Mouse (Mus musculus): ENCODE data around the gene Liph. TPM values are rescaled to one million over a fixed set of nuclear protein-coding genes. Genes with fewer than 3 reads are reported as not detected.

Liph gene
- total and polyA plus RNA-seq, 3 experiments: 2.6 to 6.1 (median 3.2) TPM

- TF ChIP-seq SMC3 (IDR thresholded peaks at IDR 0.05; ENCODE audit: low read depth, low read length) (no peak), ZMIZ1 (IDR thresholded peaks at IDR 0.05; ENCODE audit: low read depth, low read length) (no peak), NELFE (IDR thresholded peaks at IDR 0.05; ENCODE audit: low read depth, low read length) (no peak), MXI1 (IDR thresholded peaks at IDR 0.05; ENCODE audit: low read depth, low read length) (no peak), KAT2A (IDR thresholded peaks at IDR 0.05; ENCODE audit: insufficient replicate concordance, low read length) (no peak), TCF12 (IDR thresholded peaks at IDR 0.05; ENCODE audit: low read depth, low read length) (no peak), NRF1 (IDR thresholded peaks at IDR 0.05; ENCODE audit: low read depth, low read length) (no peak), MAFK (IDR thresholded peaks at IDR 0.05; ENCODE audit: insufficient replicate concordance, low read length) (no peak), ZC3H11A (IDR thresholded peaks at IDR 0.05; ENCODE audit: low read depth, low read length) (no peak), JUN (IDR thresholded peaks at IDR 0.05; ENCODE audit: insufficient read depth, low read depth, low read length) (no peak), EP300 (IDR thresholded peaks at IDR 0.05; ENCODE audit: low read length) (no peak), MAX (IDR thresholded peaks at IDR 0.05; ENCODE audit: low read length) (no peak), CHD1 (IDR thresholded peaks at IDR 0.05; ENCODE audit: low read depth, low read length) (no peak), RAD21 (IDR thresholded peaks at IDR 0.05; ENCODE audit: low read depth, low read length) (no peak), CHD2 (IDR thresholded peaks at IDR 0.05; ENCODE audit: low read length) (no peak), POLR2A (IDR thresholded peaks at IDR 0.05; ENCODE audit: low read depth, low read length) (no peak), USF2 (conservative IDR thresholded peaks at IDR 0.05; ENCODE audit: low read depth, low read length) (no peak)
- Histone ChIP-seq H3K79me2 (replicated peaks; ENCODE audit: control insufficient read depth, extremely low read depth, insufficient read depth, poor library complexity, severe bottlenecking) (no peaks in the 10 kb centered on the region; the same call in 1 of the 2 replicates), H3K27me3 (replicated peaks) (no peaks in the 10 kb centered on the region), H3K4me1 (ENCODE audit: control insufficient read depth in 1 of 2, insufficient read depth in 2 of 2) (no peaks in the 10 kb centered on the region), H3K4me3 (replicated peaks in 1 of 3; ENCODE audit: low read depth in 2 of 3, low read length in 2 of 3, poor library complexity in 1 of 3) (no peak overlapping the region), H3K36me3 (replicated peaks in 1 of 2; ENCODE audit: control insufficient read depth in 1 of 2, insufficient read depth in 1 of 2, low read length in 1 of 2) (peaks cover 81 to 93% of the 10 kb centered on the region in 2 experiments), H3K4me2 (ENCODE audit: insufficient read depth, low read depth, poor library complexity, severe bottlenecking) (no peak overlapping the region), H3K27ac (ENCODE audit: insufficient read depth, low read depth) (no peak overlapping the region), H3K9me3 (replicated peaks; ENCODE audit: low read length) (peaks cover 1% of the 10 kb centered on the region), H3K9ac (ENCODE audit: insufficient read depth, low read depth) (no peak overlapping the region)
- in situ Hi-C loops (cut with MboI; ENCODE audit: low pct_ligation_motif_present, low pct_unique_long_range_greater_than_20kb, low sequenced_read_pairs): no loop called here
- dilution Hi-C loops (cut with MboI; ENCODE audit: extremely low pct_ligation_motif_present, extremely low pct_unique_long_range_greater_than_20kb, low sequenced_read_pairs): no loop called here
- no peak for DNase-seq (ENCODE audit: extremely low read depth)
These were observed 32.0 kb upstream of the Liph start for GRCm38 (mm10) chr16:22027474-22027873.

GRCm38 (mm10) chr16:22022122-22022521 lies 26.7 kb upstream of the Liph start:
- H3K27ac ChIP-seq (ENCODE audit: insufficient read depth, low read depth): no peak overlapping the region
- peak; percentile 30 for DNase-seq (ENCODE audit: extremely low read depth)
- 0 out of 2 replicates have a peak, but pooled peaks cover 2% of the 10 kb centered on the region for H3K79me2 ChIP-seq (replicated peaks; ENCODE audit: control insufficient read depth, extremely low read depth, insufficient read depth, poor library complexity, severe bottlenecking)
- in situ Hi-C loops (cut with MboI; ENCODE audit: low pct_ligation_motif_present, low pct_unique_long_range_greater_than_20kb, low sequenced_read_pairs) (loop anchor here (25.0 kb wide), 1 partner anchor 185 kb away; no protein-coding TSS in a partner anchor), dilution Hi-C loops (cut with MboI; ENCODE audit: extremely low pct_ligation_motif_present, extremely low pct_unique_long_range_greater_than_20kb, low sequenced_read_pairs) (no loop called here)
- no peak overlapping the region for H3K9ac ChIP-seq (ENCODE audit: insufficient read depth, low read depth)
- no peak overlapping the region for H3K4me3 ChIP-seq (replicated peaks in 1 of 3; ENCODE audit: low read depth in 2 of 3, low read length in 2 of 3, poor library complexity in 1 of 3)
- TF ChIP-seq E2F4 (IDR thresholded peaks at IDR 0.05; ENCODE audit: insufficient replicate concordance, low read depth, low read length) (no peak), USF2 (conservative IDR thresholded peaks at IDR 0.05; ENCODE audit: low read depth, low read length) (no peak), JUND (conservative IDR thresholded peaks at IDR 0.05; ENCODE audit: low read depth, low read length) (no peak), RAD21 (IDR thresholded peaks at IDR 0.05; ENCODE audit: low read depth, low read length) (peak; percentile 21), SIN3A (IDR thresholded peaks at IDR 0.05; ENCODE audit: low read length) (no peak), SMC3 (IDR thresholded peaks at IDR 0.05; ENCODE audit: low read depth, low read length) (peak; percentile 25; the same call in 1 of the 2 replicates), KAT2A (IDR thresholded peaks at IDR 0.05; ENCODE audit: insufficient replicate concordance, low read length) (no peak), MAX (IDR thresholded peaks at IDR 0.05; ENCODE audit: low read length) (no peak), MXI1 (IDR thresholded peaks at IDR 0.05; ENCODE audit: low read depth, low read length) (no peak), POLR2A (IDR thresholded peaks at IDR 0.05; ENCODE audit: low read depth, low read length) (no peak), UBTF (IDR thresholded peaks at IDR 0.05; ENCODE audit: low read depth, low read length) (no peak), ZKSCAN1 (IDR thresholded peaks at IDR 0.05; ENCODE audit: borderline replicate concordance, low read depth, low read length) (no peak), HCFC1 (IDR thresholded peaks at IDR 0.05; ENCODE audit: low read depth, low read length) (no peak), PAX5 (IDR thresholded peaks at IDR 0.05; ENCODE audit: low read length) (no peak), CTCF (conservative IDR thresholded peaks at IDR 0.05 in 1 of 2, IDR thresholded peaks at IDR 0.05 in 1 of 2; ENCODE audit: low read depth in 2 of 2, low read length in 2 of 2) (peak; percentile 56 to 71)
- H3K9me3 ChIP-seq (replicated peaks; ENCODE audit: low read length): peaks cover 11% of the 10 kb centered on the region
- peaks cover 72 to 87% of the 10 kb centered on the region in 2 experiments for H3K36me3 ChIP-seq (replicated peaks in 1 of 2; ENCODE audit: control insufficient read depth in 1 of 2, insufficient read depth in 1 of 2, low read length in 1 of 2)
- no peak overlapping the region for H3K4me2 ChIP-seq (ENCODE audit: insufficient read depth, low read depth, poor library complexity, severe bottlenecking)
- H3K27me3 ChIP-seq (replicated peaks): no peaks in the 10 kb centered on the region
- H3K4me1 ChIP-seq (ENCODE audit: control insufficient read depth in 1 of 2, insufficient read depth in 2 of 2): no peaks in the 10 kb centered on the region
